Mouse (Mus musculus) cortical plate, adult 2 months (tissue): Measurements from ENCODE around the gene Rab23.

Source experiments
- CTCF ChIP-seq: fragments of 200-500 bp; IDR thresholded peaks from 2 replicates; pipeline ENCODE4 v1.5.1; 2011; ENCODE audit warnings: mild to moderate bottlenecking, control low read depth, low read length; ENCODE audit not compliant: insufficient read depth; ENCODE audit errors: extremely low read depth
- POLR2A ChIP-seq: fragments of 200-500 bp; IDR thresholded peaks from 2 replicates; pipeline ENCODE4 v1.6.1; 2011; ENCODE audit warnings: mild to moderate bottlenecking, low read length, control low read depth; ENCODE audit not compliant: insufficient read depth; ENCODE audit errors: extremely low read depth

- TF ChIP-seq CTCF: no peak
- TF ChIP-seq POLR2A: peak; percentile 91
Measured at GRCm38 (mm10) chr1:33719733-33720225, at the start of gene Rab23.
